Mouse (Mus musculus) spleen, adult 2 months (tissue): ENCODE results near the gene Kif7.

Source experiments
- CTCF ChIP-seq: fragments of 200-500 bp; IDR thresholded peaks from 2 replicates; pipeline ENCODE4 v1.5.1; 2011; ENCODE audit warnings: mild to moderate bottlenecking, inconsistent platforms; ENCODE audit not compliant: insufficient read depth, insufficient read length, insufficient replicate concordance; ENCODE audit errors: extremely low read depth
- POLR2A ChIP-seq: fragments of 200-500 bp; IDR thresholded peaks from 2 replicates; pipeline ENCODE4 v1.6.1; 2011; ENCODE audit warnings: low read depth, low read length, inconsistent platforms

DNA sequence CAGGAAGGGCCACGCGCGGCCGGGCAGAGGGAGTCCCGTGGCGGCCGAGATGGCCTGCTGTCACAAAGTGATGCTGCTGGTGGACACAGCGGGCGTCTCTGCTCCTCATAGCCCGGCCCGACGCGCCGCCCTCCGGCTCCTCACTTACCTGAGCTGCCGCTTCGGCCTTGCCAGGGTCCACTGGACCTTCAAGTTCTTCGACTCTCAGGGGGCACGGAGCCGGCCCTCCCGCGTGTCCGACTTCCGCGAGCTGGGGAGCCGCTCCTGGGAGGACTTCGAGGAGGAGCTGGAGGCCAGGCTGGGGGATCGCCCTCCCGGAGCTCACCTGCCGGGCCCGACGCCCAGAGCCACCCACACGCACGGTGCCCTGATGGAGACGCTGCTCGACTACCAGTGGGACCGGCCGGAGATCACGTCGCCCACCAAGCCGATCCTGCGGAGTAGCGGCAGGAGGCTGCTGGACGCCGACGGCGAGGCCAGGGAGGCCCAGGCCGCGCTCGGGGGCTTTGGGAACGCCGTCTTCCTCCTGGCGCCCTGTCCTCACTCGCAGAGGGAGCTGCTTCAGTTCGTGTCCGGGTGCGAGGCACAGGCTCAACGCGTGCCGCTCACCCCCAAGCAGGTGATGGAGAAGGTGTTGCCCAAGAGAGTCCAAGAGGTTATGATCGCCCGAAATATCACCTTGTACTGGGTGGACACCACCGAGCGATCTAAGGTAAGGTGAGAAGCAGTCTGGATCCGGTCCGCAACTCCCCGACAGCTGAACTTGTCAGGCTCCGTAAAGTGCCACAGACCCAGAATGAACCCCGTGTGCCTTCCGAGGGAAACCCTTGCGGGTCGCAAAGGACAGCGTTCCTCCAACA, 55.0 kb downstream of the Kif7 start:
- TF ChIP-seq POLR2A: no peak
- TF ChIP-seq CTCF: no peak
